Mouse (Mus musculus) forebrain, embryonic 14.5 days (tissue): ENCODE measurements at regions not wholly inside any gene's neighbourhood (a gene's known extent, or its start where the extent isn't known, plus 50 kb on each side); places are given as distances from the start of the nearest gene placed in this dataset.

Source experiments
- ATAC-seq: fragments of 200-750 bp; cut with Nextera tagmentation; 2 replicates; pipeline ENCODE4 v1.8.0; 2017; ENCODE audit warnings: mild to moderate bottlenecking, moderate library complexity
- DNase-seq: peaks from one replicate; pipeline ENCODE4 v3.0.0-alpha.2; 2015; ENCODE audit warnings: low spot score
- H3K27ac ChIP-seq: fragments of 300-500 bp; sonication (generic); 2 replicates; pipeline ENCODE4 v1.5.1; 2014; ENCODE audit warnings: low read depth, mild to moderate bottlenecking, control low read depth, low read length, moderate library complexity
- H3K27me3 ChIP-seq: fragments of 300-500 bp; sonication (generic); replicated peaks from 2 replicates; pipeline ENCODE4 v1.6.1; 2014; ENCODE audit warnings: low read length, control low read depth, mixed read lengths; ENCODE audit not compliant: control insufficient read depth, insufficient read depth
- H3K36me3 ChIP-seq: fragments of 300-500 bp; sonication (generic); 2 replicates; pipeline ENCODE4 v1.6.1; 2014; ENCODE audit warnings: low read length, control low read depth; ENCODE audit not compliant: control insufficient read depth, insufficient read depth
- H3K4me1 ChIP-seq: fragments of 300-500 bp; sonication (generic); 2 replicates; pipeline ENCODE4 v1.6.1; 2014; ENCODE audit warnings: antibody characterized with exemption, low read length, control low read depth; ENCODE audit not compliant: control insufficient read depth, insufficient read depth
- H3K4me2 ChIP-seq: fragments of 300-500 bp; sonication (generic); 2 replicates; pipeline ENCODE4 v1.6.1; 2014; ENCODE audit warnings: mild to moderate bottlenecking, control low read depth, low read length
- H3K4me3 ChIP-seq: fragments of 300-500 bp; sonication (generic); 2 replicates; pipeline ENCODE4 v1.5.1; 2014; ENCODE audit warnings: low read depth, low read length, control low read depth
- H3K9ac ChIP-seq: fragments of 300-500 bp; sonication (generic); 2 replicates; pipeline ENCODE4 v1.6.1; 2014; ENCODE audit warnings: mild to moderate bottlenecking, low read length, control low read depth, moderate library complexity
- H3K9me3 ChIP-seq: fragments of 300-500 bp; sonication (generic); replicated peaks from 2 replicates; pipeline ENCODE4 v1.6.1; 2016; ENCODE audit warnings: low read length, control low read depth, mixed read lengths; ENCODE audit not compliant: control insufficient read depth
- WGBS: fragments of 180-500 bp; shearing (Covaris S2); extraction: QIAGEN DNeasy Blood & Tissue Kit; methylation state at CpG from one replicate; pipeline ENCODE4 v1.1.7; 2014; 5-methylcytosine and 5-hydroxymethylcytosine counted together

DNA sequence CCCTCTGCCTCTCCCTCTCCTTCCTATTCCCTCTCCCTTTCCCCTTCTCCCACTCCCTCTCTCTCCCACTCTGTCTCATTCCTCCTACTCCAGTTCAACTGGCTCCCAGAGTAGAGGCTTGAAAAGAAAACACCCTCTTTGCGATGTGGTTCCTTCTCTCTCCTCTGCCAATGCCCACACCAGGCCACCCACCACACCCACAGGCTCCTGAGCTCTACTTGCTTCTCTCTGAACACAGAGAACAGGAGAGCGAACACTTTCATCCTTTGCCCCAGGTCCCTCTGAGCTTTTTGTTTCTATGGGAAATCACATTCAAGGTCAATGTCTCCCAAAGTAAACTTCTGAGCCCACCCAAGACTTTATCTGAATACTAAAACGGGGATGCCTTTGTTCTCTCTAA lies 155.8 kb downstream of the Insig2 start:
- Histone ChIP-seq H3K4me2 (no peak overlapping the region), H3K27ac (no peak overlapping the region), H3K27me3 (peaks cover 68% of the 10 kb centered on the region), H3K9ac (no peak overlapping the region), H3K4me1 (no peaks in the 10 kb centered on the region; the same call in 1 of the 2 replicates), H3K36me3 (no peaks in the 10 kb centered on the region), H3K4me3 (no peak overlapping the region), H3K9me3 (no peaks in the 10 kb centered on the region; the same call in 1 of the 2 replicates)
- DNase-seq (no peak), ATAC-seq (no peak)
- 3% methylated on average over 3 of the region's 3 CpGs for WGBS

DNA sequence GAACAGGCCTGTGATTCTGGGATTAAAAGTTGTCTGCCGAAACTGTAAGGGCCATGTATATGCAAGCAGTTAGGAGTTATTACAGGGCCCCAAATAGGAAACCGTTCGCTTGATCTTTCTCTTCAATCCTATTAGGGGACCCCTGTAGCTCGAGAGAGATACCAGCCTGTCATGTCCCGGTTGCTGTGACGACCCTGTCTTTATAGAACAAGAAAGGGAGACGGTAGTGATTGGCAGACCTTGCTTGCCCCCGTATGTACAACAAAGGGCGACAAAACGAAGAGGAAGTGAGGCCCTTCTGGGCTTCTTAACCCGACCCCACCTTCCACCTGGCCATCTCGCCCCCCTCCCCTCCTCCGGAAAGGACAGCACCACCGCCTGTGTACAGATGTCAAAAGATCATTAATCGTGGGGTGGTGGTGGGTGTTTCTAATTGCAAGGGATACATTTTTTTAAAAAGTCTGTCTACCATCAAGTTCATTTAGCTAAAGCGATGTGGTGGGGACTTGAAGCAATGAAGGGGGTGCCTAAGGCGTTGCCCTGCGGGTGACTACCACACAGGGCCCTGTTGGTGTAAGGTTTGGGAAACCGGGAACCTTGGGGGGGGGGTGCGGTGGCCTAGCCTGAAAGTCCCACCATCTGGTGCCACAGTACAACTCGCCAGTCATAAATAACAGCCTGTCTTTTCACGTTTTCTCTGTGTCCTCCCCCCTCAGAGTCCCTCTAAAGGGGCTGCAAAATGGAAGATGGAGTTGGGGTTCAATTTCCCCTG lies 155.1 kb downstream of the Insig2 start:
- Histone ChIP-seq H3K36me3 (no peaks in the 10 kb centered on the region), H3K27ac (no peak overlapping the region), H3K4me1 (no peaks in the 10 kb centered on the region; the same call in 1 of the 2 replicates), H3K9me3 (no peaks in the 10 kb centered on the region; the same call in 1 of the 2 replicates), H3K4me2 (peak overlapping the region; percentile 25; the same call in 1 of the 2 replicates), H3K27me3 (peaks cover 69% of the 10 kb centered on the region), H3K9ac (0 out of 2 replicates have a peak overlapping the region, but pooled peaks have one; percentile 17), H3K4me3 (no peak overlapping the region)
- 2% methylated on average over 22 of the region's 22 CpGs for WGBS
- no peak for DNase-seq
- peak; percentile 26 for ATAC-seq

GRCm38 (mm10) chr1:121177908-121178311 lies 154.5 kb downstream of the Insig2 start:
- Histone ChIP-seq H3K27ac (no peak overlapping the region), H3K4me2 (peak overlapping the region; percentile 25; the same call in 1 of the 2 replicates), H3K9me3 (no peaks in the 10 kb centered on the region; the same call in 1 of the 2 replicates), H3K27me3 (peaks cover 74% of the 10 kb centered on the region), H3K4me3 (no peak overlapping the region), H3K36me3 (no peaks in the 10 kb centered on the region), H3K4me1 (no peaks in the 10 kb centered on the region; the same call in 1 of the 2 replicates), H3K9ac (0 out of 2 replicates have a peak overlapping the region, but pooled peaks have one; percentile 17)
- under 1% methylated on average over 30 of the region's 31 CpGs for WGBS
- no peak for ATAC-seq
- peak; percentile 41 for DNase-seq

DNA sequence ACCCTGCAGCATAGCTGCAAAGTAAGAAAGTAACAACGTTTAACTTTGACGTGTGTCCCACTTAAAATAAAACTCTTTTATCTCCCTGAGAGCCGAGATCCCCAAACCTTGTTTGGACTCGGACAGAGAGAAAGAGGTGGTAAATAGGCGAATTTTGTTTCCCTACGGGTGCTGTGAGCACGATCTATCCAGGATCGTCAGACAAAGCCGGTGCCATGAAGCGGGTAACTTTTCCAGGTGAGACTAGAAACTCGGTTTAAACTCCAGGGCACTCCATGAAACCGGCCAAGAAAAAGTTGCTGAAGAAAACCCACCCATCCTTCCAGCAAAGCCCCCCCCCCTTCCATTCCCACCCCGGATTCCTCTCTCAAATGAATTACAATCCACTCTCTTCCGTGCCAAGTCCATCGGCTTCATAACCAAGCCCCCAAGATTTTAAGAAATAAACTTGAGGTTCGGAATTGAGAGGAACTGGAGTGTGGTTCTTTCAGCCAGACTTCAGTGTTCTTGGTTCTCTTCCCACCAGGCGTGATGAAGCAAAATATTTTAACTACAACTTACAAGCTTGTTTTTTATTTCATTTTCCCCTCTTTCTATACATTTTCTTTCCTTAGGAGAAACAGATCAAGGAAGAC lies 153.7 kb downstream of the Insig2 start:
- Histone ChIP-seq H3K4me3 (no peak overlapping the region), H3K27me3 (peaks cover 70% of the 10 kb centered on the region), H3K36me3 (no peaks in the 10 kb centered on the region), H3K9me3 (no peaks in the 10 kb centered on the region; the same call in 1 of the 2 replicates), H3K9ac (no peak overlapping the region), H3K4me1 (no peaks in the 10 kb centered on the region; the same call in 1 of the 2 replicates), H3K4me2 (no peak overlapping the region), H3K27ac (no peak overlapping the region)
- ATAC-seq (no peak), DNase-seq (no peak)
- WGBS: 1% methylated on average over 17 of the region's 17 CpGs

GRCm38 (mm10) chr1:121180273-121181030 lies 151.9 kb downstream of the Insig2 start:
- 20% methylated on average over 20 of the region's 20 CpGs for WGBS
- DNase-seq: peak; percentile 95
- Histone ChIP-seq H3K36me3 (no peaks in the 10 kb centered on the region), H3K4me3 (no peak overlapping the region), H3K4me1 (no peaks in the 10 kb centered on the region; the same call in 1 of the 2 replicates), H3K27me3 (peaks cover 52% of the 10 kb centered on the region), H3K9ac (no peak overlapping the region), H3K4me2 (no peak overlapping the region), H3K27ac (no peak overlapping the region), H3K9me3 (no peaks in the 10 kb centered on the region)
- peak; percentile 69 for ATAC-seq

GRCm38 (mm10) chr1:121188895-121189294 lies 143.5 kb downstream of the Insig2 start:
- no peak overlapping the region for H3K4me3 ChIP-seq
- no peaks in the 10 kb centered on the region for H3K27me3 ChIP-seq
- WGBS: 43% methylated on average over 2 of the region's 2 CpGs
- no peaks in the 10 kb centered on the region for H3K9me3 ChIP-seq
- no peak for DNase-seq
- no peaks in the 10 kb centered on the region for H3K4me1 ChIP-seq
- no peak overlapping the region for H3K27ac ChIP-seq
- no peak overlapping the region for H3K9ac ChIP-seq
- no peaks in the 10 kb centered on the region for H3K36me3 ChIP-seq
- no peak for ATAC-seq
- H3K4me2 ChIP-seq: no peak overlapping the region

GRCm38 (mm10) chr1:121194800-121195199 lies 137.6 kb downstream of the Insig2 start:
- 87% methylated on average over 4 of the region's 4 CpGs for WGBS
- Histone ChIP-seq H3K27me3 (no peaks in the 10 kb centered on the region), H3K9me3 (no peaks in the 10 kb centered on the region), H3K4me2 (no peak overlapping the region), H3K9ac (no peak overlapping the region), H3K4me1 (no peaks in the 10 kb centered on the region), H3K36me3 (no peaks in the 10 kb centered on the region), H3K4me3 (no peak overlapping the region), H3K27ac (no peak overlapping the region)
- ATAC-seq: no peak
- DNase-seq: no peak

- Histone ChIP-seq H3K4me2 (no peak overlapping the region), H3K27ac (no peak overlapping the region), H3K4me1 (no peaks in the 10 kb centered on the region), H3K36me3 (no peaks in the 10 kb centered on the region), H3K9me3 (no peaks in the 10 kb centered on the region), H3K4me3 (no peak overlapping the region), H3K9ac (no peak overlapping the region), H3K27me3 (no peaks in the 10 kb centered on the region)
- 24% methylated on average over 2 of the region's 2 CpGs for WGBS
- ATAC-seq: no peak
- DNase-seq: peak; percentile 50
Measured at GRCm38 (mm10) chr1:121215843-121216242, 116.5 kb downstream of the Insig2 start.
